Mouse (Mus musculus) adrenal gland, adult 8-10 months (tissue): ENCODE results near the gene Rhou. TPM values are rescaled to one million over a fixed set of nuclear protein-coding genes. Genes with fewer than 3 reads are reported as not detected.

Experiments
- DNase-seq: peaks from one replicate; pipeline ENCODE4 v3.0.0; 2022
- total RNA-seq, 4 experiments: library from RNA; stranded (reverse); gene quantifications; 2 replicates each; pipeline ENCODE4 v1.2.4; 2022

Gene Rhou
- total RNA-seq, 4 experiments from 2014 or later: 32.7 to 40.0 (median 35.4) TPM

DNA sequence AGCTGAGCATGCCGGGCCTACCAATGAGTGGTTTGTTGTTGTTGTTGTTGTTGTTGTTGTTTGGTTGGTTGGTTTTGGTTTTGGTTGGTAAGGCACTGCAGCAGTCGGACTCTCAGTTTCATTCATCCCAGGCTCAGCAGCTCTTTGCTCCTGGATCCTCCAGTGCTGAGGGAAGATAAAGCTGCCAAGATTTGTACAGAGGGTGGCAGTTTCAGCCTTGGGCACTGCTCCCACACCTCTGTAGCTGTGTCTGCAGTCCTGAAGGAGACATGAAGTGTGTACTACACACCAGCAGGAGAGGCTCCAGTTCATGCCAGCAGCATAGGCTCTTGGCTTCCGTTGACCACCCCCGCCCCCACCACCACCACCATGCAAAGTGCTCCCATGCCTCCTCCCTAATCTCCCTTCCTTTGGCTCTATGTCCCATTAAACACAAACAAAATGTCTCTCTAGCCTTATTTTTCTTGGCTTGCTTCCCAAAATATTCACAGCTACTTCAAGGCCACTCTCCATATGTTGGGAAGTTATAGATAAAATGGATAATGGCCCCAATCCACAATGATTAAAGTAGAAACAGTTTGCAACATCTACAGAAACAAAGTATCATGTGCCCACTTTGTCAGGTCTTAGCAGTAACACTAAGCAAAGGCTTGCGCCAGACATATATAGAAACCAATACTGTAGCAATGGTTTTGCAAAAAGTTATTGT lies 2.2 kb upstream of the Rhou start:
- DNase-seq: no peak

- no peak for DNase-seq
Measured at GRCm38 (mm10) chr8:123652641-123653040, 1.1 kb upstream of the Rhou start.

DNA sequence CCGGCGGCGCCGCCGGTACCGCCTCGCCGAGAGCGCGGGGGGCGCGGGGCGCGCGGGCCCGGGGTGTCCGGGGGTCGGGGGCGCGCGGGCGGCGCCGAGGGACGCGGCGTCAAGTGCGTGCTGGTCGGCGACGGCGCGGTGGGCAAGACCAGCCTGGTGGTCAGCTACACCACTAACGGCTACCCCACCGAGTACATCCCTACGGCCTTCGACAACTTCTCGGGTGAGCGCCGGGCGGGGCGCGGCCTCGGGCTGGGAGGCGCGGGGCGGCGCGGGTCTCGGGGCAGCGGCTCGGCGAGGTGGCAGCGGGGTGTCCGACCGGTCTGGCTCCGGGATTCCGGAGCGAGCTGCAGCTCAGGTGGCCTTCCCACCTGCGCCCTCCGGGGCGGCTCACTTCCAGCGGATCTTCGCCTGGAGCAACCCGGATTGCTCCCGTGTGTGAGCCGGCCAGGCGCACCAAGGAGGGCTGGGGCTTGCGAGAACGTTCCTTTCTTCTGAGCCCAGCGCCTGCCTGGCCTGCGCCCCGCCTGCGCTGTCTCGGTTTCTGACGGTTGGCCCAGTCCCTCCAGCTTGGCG lies 353 bp downstream of the Rhou start:
- DNase-seq: no peak

DNA sequence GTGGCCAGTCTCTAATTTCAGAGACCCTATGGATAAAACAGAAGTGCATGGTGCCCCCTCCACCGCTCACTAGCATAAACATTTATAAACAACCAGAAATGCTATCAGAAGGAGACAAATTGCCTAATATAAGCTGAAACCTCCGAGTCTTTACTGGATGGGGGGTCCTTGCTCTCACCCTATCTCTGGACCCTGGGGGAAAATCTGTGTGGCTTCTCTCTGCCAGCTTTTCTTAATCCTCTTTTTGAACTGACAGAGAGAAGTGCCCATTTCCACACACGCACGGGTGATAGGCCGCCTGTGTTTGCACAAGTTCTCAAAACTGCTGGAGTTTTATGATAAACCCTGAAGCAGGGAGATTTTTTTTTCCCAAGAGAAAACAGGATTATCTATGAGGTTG lies 1.0 kb downstream of the Rhou start:
- no peak for DNase-seq

- no peak for DNase-seq
Measured at GRCm38 (mm10) chr8:123655351-123655779, 1.6 kb downstream of the Rhou start.

DNA sequence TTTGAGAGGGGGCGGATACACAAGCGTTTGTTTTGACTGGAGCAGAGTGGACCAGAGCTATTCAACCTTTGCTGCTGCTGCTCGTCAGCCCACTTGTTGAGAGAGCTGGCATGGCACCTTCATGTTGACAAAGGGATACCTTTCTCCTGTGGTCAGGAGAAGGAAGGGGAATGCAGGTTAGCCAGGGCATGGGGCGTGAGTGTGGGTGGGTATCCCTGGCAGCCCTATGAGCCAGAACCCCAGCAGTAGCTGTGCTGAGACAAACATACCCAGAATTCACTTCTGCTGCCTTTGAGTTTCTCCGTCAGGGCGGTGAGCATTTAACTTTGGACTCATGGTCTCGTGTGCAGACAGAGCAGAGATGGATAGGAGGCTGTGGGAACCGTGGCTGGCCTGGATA lies 4.1 kb downstream of the Rhou start:
- DNase-seq: no peak

DNA sequence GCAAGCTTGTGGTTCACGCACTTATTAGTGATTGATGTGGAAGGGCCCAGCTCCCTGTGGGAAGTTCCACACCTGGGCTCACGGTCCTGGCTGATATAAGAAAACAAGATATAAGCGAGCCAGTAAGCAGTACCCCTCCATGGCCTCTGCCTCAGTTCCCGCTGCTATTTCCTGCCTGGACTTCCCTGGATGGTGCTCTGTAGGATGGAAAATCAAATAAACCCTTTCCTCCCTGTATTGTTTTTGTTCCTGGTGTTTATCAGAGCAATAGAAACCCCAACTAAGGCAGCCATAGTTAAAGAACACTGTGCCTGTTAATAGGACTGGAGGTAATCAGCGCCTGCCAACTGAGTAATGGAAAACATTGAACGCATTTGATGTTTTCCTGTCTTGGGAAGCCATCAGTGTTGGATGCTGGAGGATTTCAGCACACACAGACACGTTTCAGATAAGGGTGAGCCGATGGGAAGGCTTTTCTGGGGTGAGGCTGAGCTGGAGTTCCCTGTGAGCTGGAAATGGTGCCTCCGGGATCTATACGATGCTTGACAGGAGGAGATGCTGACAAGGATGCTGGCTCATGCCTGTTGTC lies 5.8 kb downstream of the Rhou start:
- DNase-seq: no peak

DNA sequence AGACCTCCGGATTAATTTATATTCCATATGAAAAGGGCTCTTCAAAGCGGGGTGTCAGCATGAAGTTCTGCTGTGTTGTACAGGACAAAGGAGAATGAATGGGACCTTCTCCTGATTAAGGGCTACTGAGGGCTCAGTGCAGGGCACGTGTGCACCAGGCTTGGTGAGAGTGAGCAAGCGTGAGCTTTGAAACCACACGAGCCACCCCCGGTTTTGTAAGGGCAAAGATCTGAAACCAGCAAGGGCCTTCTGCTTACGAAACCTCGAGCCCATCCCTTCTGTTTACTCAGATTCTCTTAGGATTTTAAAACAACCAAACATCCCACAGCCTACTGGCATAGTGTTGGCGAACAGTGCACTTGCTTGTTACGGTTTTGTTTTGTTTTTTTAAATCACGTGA lies 7.8 kb downstream of the Rhou start:
- no peak for DNase-seq

GRCm38 (mm10) chr8:123665580-123665979 lies 11.9 kb downstream of the Rhou start:
- no peak for DNase-seq

DNA sequence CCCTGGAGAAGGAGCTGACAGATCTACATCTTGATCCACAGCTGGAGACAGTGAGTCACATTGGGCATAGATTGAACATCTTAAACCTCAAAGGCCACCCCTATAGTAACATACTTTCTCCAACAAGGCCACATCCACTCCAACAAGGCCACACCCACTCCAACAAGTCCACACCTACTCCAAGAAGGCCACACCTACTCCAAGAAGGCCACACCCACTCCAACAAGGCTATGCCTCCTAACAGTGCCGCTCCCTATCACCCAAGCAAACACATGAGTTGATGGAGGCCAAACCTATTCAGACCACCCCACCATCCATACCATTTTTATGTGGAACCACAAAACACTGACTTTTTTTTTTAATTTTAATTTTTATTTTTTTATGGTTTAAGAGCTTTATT lies 13.1 kb downstream of the Rhou start:
- DNase-seq: no peak

DNA sequence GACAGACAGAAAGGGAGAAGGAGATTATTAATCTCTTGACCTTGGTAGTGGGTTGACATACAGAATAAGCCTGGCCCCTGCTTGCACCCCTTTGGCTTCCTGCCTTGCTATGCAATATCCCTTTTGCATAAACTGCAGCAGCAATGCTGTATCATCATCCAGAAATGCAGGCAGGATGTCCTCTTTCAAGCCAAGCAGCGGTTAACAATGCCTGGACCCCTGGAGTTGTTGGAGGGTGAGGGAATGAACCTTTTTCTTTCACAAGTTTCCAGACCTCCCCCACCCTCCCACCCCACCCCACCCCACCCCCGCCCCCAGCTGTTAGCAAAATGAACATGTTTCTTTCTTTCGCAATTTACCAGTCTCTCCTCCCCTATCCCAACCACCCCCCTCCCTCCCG lies 15.0 kb downstream of the Rhou start:
- no peak for DNase-seq

- no peak for DNase-seq
Measured at GRCm38 (mm10) chr8:123670766-123671165, 17.0 kb downstream of the Rhou start.

DNA sequence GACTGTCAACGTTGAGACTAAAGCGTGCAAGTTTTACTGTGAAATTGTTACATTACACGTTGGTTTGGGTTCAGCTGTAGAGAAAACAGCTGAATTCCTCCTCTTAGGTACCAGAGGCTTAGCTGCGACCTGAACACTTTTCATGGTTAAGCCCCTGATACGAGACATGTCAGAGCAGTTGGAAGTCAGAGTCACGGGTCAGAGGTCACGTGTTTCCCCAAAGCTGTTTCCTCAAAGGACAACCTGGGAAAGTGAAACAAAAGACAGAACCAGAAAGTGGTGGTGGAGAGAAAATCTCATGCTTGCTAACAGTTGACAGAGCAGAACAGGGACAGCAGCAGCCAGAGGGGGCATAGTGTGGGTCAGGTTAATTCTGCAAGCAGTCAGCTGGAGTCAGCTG lies 17.7 kb downstream of the Rhou start:
- DNase-seq: no peak

DNA sequence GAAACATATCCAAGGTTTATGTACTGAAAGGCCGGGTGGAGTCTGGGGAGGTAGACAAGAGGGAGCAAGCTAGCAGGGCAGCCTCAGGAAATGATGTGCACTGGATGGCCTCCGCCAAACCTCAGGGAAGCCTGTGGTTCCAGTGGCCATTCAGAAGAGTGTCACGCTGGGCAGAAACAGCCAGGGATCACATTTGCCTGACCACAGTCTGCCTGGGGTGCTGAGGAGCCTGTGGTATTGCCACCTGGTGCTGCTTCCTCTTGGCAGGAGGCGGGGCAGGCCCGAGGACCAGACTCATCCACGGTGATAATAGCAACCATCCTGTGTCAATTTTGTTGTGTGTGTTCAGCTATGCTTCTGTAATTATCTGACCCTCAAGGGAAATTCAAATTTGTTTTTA lies 18.9 kb downstream of the Rhou start:
- no peak for DNase-seq

DNA sequence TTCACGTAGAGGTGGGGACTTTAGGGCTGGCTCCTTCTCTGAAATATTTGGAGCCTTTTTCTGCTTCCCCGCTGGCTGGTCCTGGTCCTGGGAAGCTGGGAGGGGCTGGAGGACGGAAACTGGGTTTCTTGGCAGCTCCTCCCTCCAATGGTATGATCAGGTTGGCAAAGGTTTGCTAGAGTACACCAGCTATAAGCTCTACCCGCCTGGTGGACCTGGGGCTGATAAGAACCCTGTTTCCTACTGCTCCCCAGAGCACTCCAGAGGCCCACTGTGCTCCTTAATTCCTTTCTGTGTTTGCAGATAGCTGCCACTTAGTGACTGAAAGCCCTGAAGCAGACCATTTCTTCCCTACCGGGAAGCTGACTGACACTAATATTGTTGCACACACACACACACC lies 21.9 kb downstream of the Rhou start:
- DNase-seq: no peak

DNA sequence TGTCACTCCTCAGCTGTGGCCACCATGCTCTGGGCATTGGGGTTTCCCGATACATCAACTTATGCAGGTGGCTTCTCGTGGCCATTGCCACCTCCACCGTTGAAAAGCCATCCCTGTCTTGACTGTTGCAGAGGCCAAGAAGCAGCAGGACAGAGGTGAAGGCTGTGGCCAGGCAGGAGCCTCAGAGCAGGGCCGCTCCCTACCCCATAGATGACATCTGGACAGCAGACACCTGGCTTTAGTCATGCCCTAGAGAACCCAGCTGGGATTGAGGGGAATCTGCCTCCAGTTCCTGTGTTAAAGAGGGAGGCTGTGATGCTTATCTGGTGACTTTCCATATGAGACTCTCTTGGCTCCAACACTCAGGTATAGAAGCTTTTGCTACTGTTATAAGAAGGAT lies 24.7 kb downstream of the Rhou start:
- DNase-seq: no peak

- DNase-seq: peak; percentile 20
Measured at GRCm38 (mm10) chr8:123682073-123682761, 28.5 kb downstream of the Rhou start.

- no peak for DNase-seq
Measured at GRCm38 (mm10) chr8:123683321-123683720, 29.6 kb downstream of the Rhou start.

- peak; percentile 74 for DNase-seq
Measured at GRCm38 (mm10) chr8:123684806-123685205, 31.1 kb downstream of the Rhou start.

- DNase-seq: peak; percentile 16
Measured at GRCm38 (mm10) chr8:123685477-123685876, 31.7 kb downstream of the Rhou start.

GRCm38 (mm10) chr8:123687826-123688225 lies 34.1 kb downstream of the Rhou start:
- no peak for DNase-seq

DNA sequence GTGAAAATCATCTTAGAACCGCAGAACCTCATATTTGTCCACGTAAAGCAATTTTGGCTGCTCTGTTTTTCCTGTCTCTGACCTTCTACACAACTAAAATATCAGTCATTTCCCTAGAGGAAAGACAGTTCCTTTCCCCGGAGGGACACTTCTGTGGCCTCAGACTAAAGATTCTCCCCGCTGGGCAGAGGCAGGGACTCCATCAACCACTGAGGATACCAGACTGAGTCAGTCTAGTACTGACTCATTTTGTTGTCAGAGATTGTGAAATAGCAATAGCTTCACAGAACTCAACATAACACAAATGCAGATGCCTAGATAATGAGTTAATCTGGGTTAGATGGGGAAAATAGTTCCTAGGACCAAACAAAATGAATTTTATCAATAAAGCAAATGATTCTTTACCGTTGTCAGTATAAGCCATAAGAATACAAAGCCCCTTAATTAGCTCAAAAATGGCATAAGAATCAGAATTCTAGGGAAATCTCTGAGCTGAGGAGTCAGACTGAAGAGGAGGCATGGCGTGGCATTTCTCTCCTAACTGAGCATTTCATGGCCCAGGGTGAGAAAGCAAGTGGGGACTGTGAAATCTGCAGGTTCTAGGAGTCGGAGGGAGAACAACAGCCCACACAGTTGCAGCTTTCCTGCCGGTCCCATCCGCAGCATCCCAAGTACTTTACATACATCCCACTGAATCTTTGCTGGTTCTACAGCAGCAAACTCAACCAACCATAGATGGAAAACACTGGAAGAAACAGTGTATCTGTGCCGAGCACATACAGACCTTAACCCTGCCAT lies 38.6 kb downstream of the Rhou start:
- no peak for DNase-seq

GRCm38 (mm10) chr8:123696167-123696566 lies 42.4 kb downstream of the Rhou start:
- no peak for DNase-seq
